Mouse (Mus musculus) bone marrow, adult 2 months (tissue): Measurements from ENCODE around the gene Pick1.

ENCODE experiments used
- CTCF ChIP-seq: fragments of 200-500 bp; IDR thresholded peaks from 2 replicates; pipeline ENCODE4 v1.5.1; 2011; ENCODE audit warnings: low read length, control low read depth; ENCODE audit not compliant: control insufficient read depth, insufficient read depth
- POLR2A ChIP-seq: fragments of 200-500 bp; IDR thresholded peaks from 2 replicates; pipeline ENCODE4 v1.6.1; 2011; ENCODE audit warnings: low read depth, mild to moderate bottlenecking, control low read depth, low read length, borderline replicate concordance; ENCODE audit not compliant: control insufficient read depth

DNA sequence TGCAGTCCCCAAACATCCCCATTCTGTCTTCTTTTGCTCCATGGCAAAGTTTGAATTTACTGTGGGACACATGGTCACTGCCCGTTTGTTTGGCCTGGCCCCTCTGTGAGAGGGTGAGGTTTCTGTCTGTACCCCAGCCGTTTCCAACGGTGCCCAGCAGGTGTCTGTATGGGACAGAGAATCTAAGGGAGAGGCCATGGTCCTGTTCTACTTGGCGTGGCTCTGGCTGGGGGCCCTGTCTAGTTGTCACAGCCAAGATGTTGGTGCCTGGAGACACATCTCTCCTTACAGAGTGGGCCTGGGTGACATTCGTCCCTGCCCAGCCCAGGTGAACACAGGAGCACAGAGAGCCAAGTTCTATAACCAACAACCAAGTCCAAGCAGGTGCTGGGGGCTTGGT, 51.9 kb downstream of the Pick1 start:
- TF ChIP-seq CTCF, result peak; percentile 12; the same call in 1 of the 2 replicates
- TF ChIP-seq POLR2A, result no peak
